Mouse (Mus musculus): Measurements from ENCODE around the gene Pdc.
"Not testable (repeated sequence)": the region's sequence is repeated elsewhere in the genome, so short reads cannot be mapped to it uniquely, and the experiment has no call there.

The Pdc gene

GRCm38 (mm10) chr1:150319205-150319604 is at the start of gene Pdc:
Pdc (plus strand) TSS chr1:150319417.
- DNase-seq (ENCODE audit: low spot score in 2 of 2), result no peak

GRCm38 (mm10) chr1:150294051-150294450 is 25.2 kb upstream of the Pdc start:
- DNase-seq (ENCODE audit: low spot score in 2 of 2), result not testable (repeated sequence)

GRCm38 (mm10) chr1:150307599-150307998 is 11.6 kb upstream of the Pdc start:
- DNase-seq (ENCODE audit: low spot score in 2 of 2), result no peak

- no peak for DNase-seq (ENCODE audit: low spot score in 2 of 2)
Observed at GRCm38 (mm10) chr1:150335111-150335510, 15.9 kb downstream of the Pdc start.

GRCm38 (mm10) chr1:150360864-150361263 is 41.6 kb downstream of the Pdc start:
- no peak for DNase-seq (ENCODE audit: low spot score in 2 of 2)

- DNase-seq (ENCODE audit: low spot score in 2 of 2), result no peak
Observed at GRCm38 (mm10) chr1:150372895-150373294, 53.7 kb downstream of the Pdc start.

- DNase-seq (ENCODE audit: low spot score in 2 of 2), result no peak
Observed at GRCm38 (mm10) chr1:150374247-150374646, 55.0 kb downstream of the Pdc start.
